Mouse (Mus musculus): ENCODE data around the gene Hdac7. TPM values are rescaled to one million over a fixed set of nuclear protein-coding genes. Genes with fewer than 3 reads are reported as not detected.
A peak's percentile ranks its signal among the peaks of the same experiment; 100 is the strongest.

The Hdac7 gene
- polyA plus RNA-seq, 1 experiment from 2014 or later: 16.7 TPM

- DNase-seq (ENCODE audit: low spot score, missing footprints) (no peak), ATAC-seq (ENCODE audit: low FRiP score) (no peak)
- H3K27me3 ChIP-seq (ENCODE audit: control insufficient read depth, insufficient read depth, low read length): no peaks in the 10 kb centered on the region
- no peak overlapping the region for H3K4me3 ChIP-seq (ENCODE audit: low read depth, low read length)
- peaks cover 4% of the 10 kb centered on the region for H3K4me1 ChIP-seq (ENCODE audit: control insufficient read depth, insufficient read depth, low read length)
- no peak overlapping the region for H3K27ac ChIP-seq (ENCODE audit: low read depth, low read length)
- H3K4me2 ChIP-seq: no peak overlapping the region
- H3K9me3 ChIP-seq (ENCODE audit: control insufficient read depth, low read length): no peaks in the 10 kb centered on the region
- 88% methylated on average over 4 of the region's 4 CpGs for WGBS
- no peaks in the 10 kb centered on the region; the same call in 1 of the 2 replicates for H3K36me3 ChIP-seq (ENCODE audit: control insufficient read depth, insufficient read depth, low read length)
- H3K9ac ChIP-seq (ENCODE audit: low read length): no peak overlapping the region
These were observed 29.0 kb downstream of the Hdac7 start for GRCm38 (mm10) chr15:97815254-97815653.

- no peak overlapping the region for H3K27ac ChIP-seq (ENCODE audit: low read depth, low read length)
- 66% methylated on average over 5 of the region's 5 CpGs for WGBS
- no peak overlapping the region for H3K4me3 ChIP-seq (ENCODE audit: low read depth, low read length)
- DNase-seq (ENCODE audit: low spot score, missing footprints): no peak
- no peak for ATAC-seq (ENCODE audit: low FRiP score)
- H3K27me3 ChIP-seq (ENCODE audit: control insufficient read depth, insufficient read depth, low read length): no peaks in the 10 kb centered on the region
- H3K36me3 ChIP-seq (ENCODE audit: control insufficient read depth, insufficient read depth, low read length): no peaks in the 10 kb centered on the region; the same call in 1 of the 2 replicates
- H3K4me2 ChIP-seq: no peak overlapping the region
- H3K9me3 ChIP-seq (ENCODE audit: control insufficient read depth, low read length): no peaks in the 10 kb centered on the region
- no peak overlapping the region for H3K9ac ChIP-seq (ENCODE audit: low read length)
- H3K4me1 ChIP-seq (ENCODE audit: control insufficient read depth, insufficient read depth, low read length): peaks cover 4% of the 10 kb centered on the region
These were observed 29.6 kb downstream of the Hdac7 start for GRCm38 (mm10) chr15:97814703-97815102.

DNA sequence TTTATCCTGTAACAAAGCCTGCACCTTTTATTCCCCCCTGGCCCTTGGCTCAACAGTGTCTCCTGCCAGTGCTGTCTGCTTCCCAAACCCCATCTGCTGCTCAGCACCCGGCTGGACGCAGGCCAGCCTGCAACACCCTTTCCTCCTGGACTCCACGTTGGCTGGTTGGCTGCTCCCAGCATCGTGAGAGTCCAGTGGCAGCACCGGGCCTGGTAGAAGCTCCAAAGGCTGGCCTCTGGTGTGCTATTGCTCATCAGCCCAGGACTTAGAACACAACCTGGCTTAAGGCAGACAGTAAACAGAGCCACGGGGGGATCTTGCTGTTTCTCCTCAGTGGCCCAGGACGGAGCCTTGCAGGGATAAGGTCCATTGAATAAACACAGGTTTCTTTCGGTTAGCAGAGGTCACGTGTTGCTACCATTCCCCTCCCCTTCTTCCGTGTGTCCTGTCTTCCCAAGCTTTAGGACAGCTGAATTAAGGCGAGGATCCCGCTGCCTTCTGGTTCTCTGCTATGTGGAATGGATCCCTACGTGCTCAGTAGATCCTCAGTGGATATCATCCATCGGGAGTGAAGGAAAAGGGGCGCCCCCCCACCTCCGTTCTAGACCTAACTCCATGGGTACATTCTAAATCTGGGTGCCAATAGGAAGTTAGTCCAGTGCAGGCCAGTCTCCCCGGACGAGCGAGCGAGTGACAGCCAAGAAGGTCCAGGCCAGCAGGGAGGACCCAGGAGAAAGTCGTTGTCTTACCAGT, 30.7 kb downstream of the Hdac7 start:
- no peak for DNase-seq (ENCODE audit: low spot score, missing footprints)
- Histone ChIP-seq H3K4me3 (ENCODE audit: low read depth, low read length) (no peak overlapping the region), H3K36me3 (ENCODE audit: control insufficient read depth, insufficient read depth, low read length) (no peaks in the 10 kb centered on the region; the same call in 1 of the 2 replicates), H3K27me3 (ENCODE audit: control insufficient read depth, insufficient read depth, low read length) (no peaks in the 10 kb centered on the region), H3K9ac (ENCODE audit: low read length) (no peak overlapping the region), H3K27ac (ENCODE audit: low read depth, low read length) (no peak overlapping the region; the same call in 1 of the 2 replicates), H3K9me3 (ENCODE audit: control insufficient read depth, low read length) (no peaks in the 10 kb centered on the region), H3K4me1 (ENCODE audit: control insufficient read depth, insufficient read depth, low read length) (peaks cover 4% of the 10 kb centered on the region), H3K4me2 (no peak overlapping the region)
- WGBS: 44% methylated on average over 21 of the region's 21 CpGs
- no peak for ATAC-seq (ENCODE audit: low FRiP score)

GRCm38 (mm10) chr15:97812875-97813274, 31.4 kb downstream of the Hdac7 start:
- no peak overlapping the region for H3K4me2 ChIP-seq
- H3K9ac ChIP-seq (ENCODE audit: low read length): no peak overlapping the region
- H3K4me1 ChIP-seq (ENCODE audit: control insufficient read depth, insufficient read depth, low read length): peaks cover 4% of the 10 kb centered on the region
- no peak overlapping the region for H3K27ac ChIP-seq (ENCODE audit: low read depth, low read length)
- no peak for ATAC-seq (ENCODE audit: low FRiP score)
- no peak overlapping the region for H3K4me3 ChIP-seq (ENCODE audit: low read depth, low read length)
- no peaks in the 10 kb centered on the region for H3K9me3 ChIP-seq (ENCODE audit: control insufficient read depth, low read length)
- 76% methylated on average over 7 of the region's 7 CpGs for WGBS
- DNase-seq (ENCODE audit: low spot score, missing footprints): no peak
- no peaks in the 10 kb centered on the region for H3K27me3 ChIP-seq (ENCODE audit: control insufficient read depth, insufficient read depth, low read length)
- H3K36me3 ChIP-seq (ENCODE audit: control insufficient read depth, insufficient read depth, low read length): no peaks in the 10 kb centered on the region; the same call in 1 of the 2 replicates

GRCm38 (mm10) chr15:97812126-97812525, 32.2 kb downstream of the Hdac7 start:
- Histone ChIP-seq H3K27me3 (ENCODE audit: control insufficient read depth, insufficient read depth, low read length) (no peaks in the 10 kb centered on the region), H3K9me3 (ENCODE audit: control insufficient read depth, low read length) (no peaks in the 10 kb centered on the region), H3K36me3 (ENCODE audit: control insufficient read depth, insufficient read depth, low read length) (peaks cover 3% of the 10 kb centered on the region; the same call in 1 of the 2 replicates), H3K4me3 (ENCODE audit: low read depth, low read length) (no peak overlapping the region), H3K4me1 (ENCODE audit: control insufficient read depth, insufficient read depth, low read length) (peaks cover 4% of the 10 kb centered on the region), H3K4me2 (no peak overlapping the region), H3K27ac (ENCODE audit: low read depth, low read length) (no peak overlapping the region), H3K9ac (ENCODE audit: low read length) (0 out of 2 replicates have a peak overlapping the region, but pooled peaks have one; percentile 12)
- ATAC-seq (ENCODE audit: low FRiP score) (no peak), DNase-seq (ENCODE audit: low spot score, missing footprints) (no peak)
- WGBS: 81% methylated on average over 6 of the region's 6 CpGs

DNA sequence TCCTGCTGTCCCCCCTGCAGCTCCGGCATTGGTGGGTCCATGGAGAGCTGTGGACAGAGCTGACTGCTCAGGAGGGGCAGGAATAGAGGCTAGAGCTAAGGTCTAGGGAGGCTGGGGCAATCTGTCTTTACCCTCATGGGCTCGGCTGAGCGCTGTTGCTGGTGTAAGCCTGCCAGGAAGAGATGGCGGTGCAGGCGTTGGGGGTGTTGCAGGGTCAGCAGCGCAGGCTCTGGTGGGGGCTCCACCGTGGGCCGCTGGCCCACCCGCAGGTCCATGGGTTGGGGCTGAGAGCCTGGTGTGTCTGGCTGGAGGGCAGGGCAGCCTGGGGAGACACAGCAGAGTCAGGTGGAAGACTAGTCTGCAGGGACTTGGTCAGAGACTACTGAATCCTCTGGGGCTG, 33.0 kb downstream of the Hdac7 start:
- DNase-seq (ENCODE audit: low spot score, missing footprints) (no peak), ATAC-seq (ENCODE audit: low FRiP score) (no peak)
- Histone ChIP-seq H3K9me3 (ENCODE audit: control insufficient read depth, low read length) (no peaks in the 10 kb centered on the region), H3K4me2 (no peak overlapping the region), H3K36me3 (ENCODE audit: control insufficient read depth, insufficient read depth, low read length) (peaks cover 4% of the 10 kb centered on the region; the same call in 1 of the 2 replicates), H3K9ac (ENCODE audit: low read length) (no peak overlapping the region), H3K4me1 (ENCODE audit: control insufficient read depth, insufficient read depth, low read length) (peaks cover 4% of the 10 kb centered on the region), H3K4me3 (ENCODE audit: low read depth, low read length) (no peak overlapping the region), H3K27ac (ENCODE audit: low read depth, low read length) (no peak overlapping the region), H3K27me3 (ENCODE audit: control insufficient read depth, insufficient read depth, low read length) (no peaks in the 10 kb centered on the region)
- 93% methylated on average over 9 of the region's 9 CpGs for WGBS

DNA sequence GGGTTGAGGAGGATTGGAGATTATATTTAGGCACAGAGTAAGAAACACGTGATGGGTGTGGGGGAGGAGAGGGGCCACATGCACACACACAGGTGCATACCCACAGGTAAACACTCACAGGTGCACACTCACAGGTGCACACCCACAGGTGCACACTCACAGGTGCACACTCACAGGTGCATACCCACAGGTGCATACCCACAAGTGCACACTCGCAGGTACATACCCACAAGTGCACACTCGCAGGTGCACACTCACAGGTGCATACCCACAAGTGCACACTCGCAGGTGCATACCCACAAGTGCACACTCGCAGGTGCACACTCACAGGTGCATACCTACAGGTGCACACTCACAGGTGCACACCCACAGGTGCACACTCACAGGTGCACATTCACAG, 33.9 kb downstream of the Hdac7 start:
- ATAC-seq (ENCODE audit: low FRiP score): no peak
- Histone ChIP-seq H3K27me3 (ENCODE audit: control insufficient read depth, insufficient read depth, low read length) (no peaks in the 10 kb centered on the region), H3K36me3 (ENCODE audit: control insufficient read depth, insufficient read depth, low read length) (peaks cover 4% of the 10 kb centered on the region; the same call in 1 of the 2 replicates), H3K4me2 (no peak overlapping the region), H3K9ac (ENCODE audit: low read length) (no peak overlapping the region), H3K27ac (ENCODE audit: low read depth, low read length) (no peak overlapping the region), H3K4me1 (ENCODE audit: control insufficient read depth, insufficient read depth, low read length) (peaks cover 4% of the 10 kb centered on the region), H3K9me3 (ENCODE audit: control insufficient read depth, low read length) (no peaks in the 10 kb centered on the region), H3K4me3 (ENCODE audit: low read depth, low read length) (no peak overlapping the region)
- no peak for DNase-seq (ENCODE audit: low spot score, missing footprints)
- 90% methylated on average over 5 of the region's 5 CpGs for WGBS

GRCm38 (mm10) chr15:97809942-97810341, 34.4 kb downstream of the Hdac7 start:
- H3K36me3 ChIP-seq (ENCODE audit: control insufficient read depth, insufficient read depth, low read length): peaks cover 4% of the 10 kb centered on the region; the same call in 1 of the 2 replicates
- DNase-seq (ENCODE audit: low spot score, missing footprints) (no peak), ATAC-seq (ENCODE audit: low FRiP score) (no peak)

GRCm38 (mm10) chr15:97809206-97809605, 35.1 kb downstream of the Hdac7 start:
- H3K36me3 ChIP-seq (ENCODE audit: control insufficient read depth, insufficient read depth, low read length): peaks cover 4% of the 10 kb centered on the region; the same call in 1 of the 2 replicates
- no peak overlapping the region for H3K9ac ChIP-seq (ENCODE audit: low read length)

More at GRCm38 (mm10) chr15:97809942-97810341, 34.4 kb downstream of the Hdac7 start:
- Histone ChIP-seq H3K9ac (ENCODE audit: low read length) (no peak overlapping the region), H3K4me2 (no peak overlapping the region), H3K27ac (ENCODE audit: low read depth, low read length) (no peak overlapping the region), H3K27me3 (ENCODE audit: control insufficient read depth, insufficient read depth, low read length) (no peaks in the 10 kb centered on the region), H3K9me3 (ENCODE audit: control insufficient read depth, low read length) (no peaks in the 10 kb centered on the region), H3K4me3 (ENCODE audit: low read depth, low read length) (no peak overlapping the region), H3K4me1 (ENCODE audit: control insufficient read depth, insufficient read depth, low read length) (peaks cover 4% of the 10 kb centered on the region)
- WGBS: 89% methylated on average over 5 of the region's 5 CpGs

More at GRCm38 (mm10) chr15:97809206-97809605, 35.1 kb downstream of the Hdac7 start:
- H3K4me3 ChIP-seq (ENCODE audit: low read depth, low read length): no peak overlapping the region
- H3K9me3 ChIP-seq (ENCODE audit: control insufficient read depth, low read length): no peaks in the 10 kb centered on the region
- DNase-seq (ENCODE audit: low spot score, missing footprints) (no peak), ATAC-seq (ENCODE audit: low FRiP score) (no peak)
- peaks cover 4% of the 10 kb centered on the region for H3K4me1 ChIP-seq (ENCODE audit: control insufficient read depth, insufficient read depth, low read length)
- H3K27ac ChIP-seq (ENCODE audit: low read depth, low read length): no peak overlapping the region
- WGBS: 86% methylated on average over 14 of the region's 14 CpGs
- H3K4me2 ChIP-seq: no peak overlapping the region
- H3K27me3 ChIP-seq (ENCODE audit: control insufficient read depth, insufficient read depth, low read length): no peaks in the 10 kb centered on the region
